Mouse (Mus musculus): ENCODE measurements around the gene Plxdc1.
A peak's percentile ranks its signal among the peaks of the same experiment; 100 is the strongest.

The Plxdc1 gene

GRCm38 (mm10) chr11:97985727-97986677, at the start of gene Plxdc1:
Gene Plxdc1 (minus strand): TSS chr11:97986444.
- DNase-seq (ENCODE audit: low spot score): peak; percentile 23

- DNase-seq (ENCODE audit: low spot score): no peak
Measured at GRCm38 (mm10) chr11:98035977-98036377, 49.7 kb upstream of the Plxdc1 start.

GRCm38 (mm10) chr11:98034840-98035239, 48.6 kb upstream of the Plxdc1 start:
- no peak for DNase-seq (ENCODE audit: low spot score)

GRCm38 (mm10) chr11:98034061-98034460, 47.8 kb upstream of the Plxdc1 start:
- no peak for DNase-seq (ENCODE audit: low spot score)

- DNase-seq (ENCODE audit: low spot score): peak; percentile 77
Measured at GRCm38 (mm10) chr11:98031443-98031770, 45.2 kb upstream of the Plxdc1 start.

- no peak for DNase-seq (ENCODE audit: low spot score)
Measured at GRCm38 (mm10) chr11:98030701-98031442, 44.6 kb upstream of the Plxdc1 start.

- no peak for DNase-seq (ENCODE audit: low spot score)
Measured at GRCm38 (mm10) chr11:98027785-98028184, 41.5 kb upstream of the Plxdc1 start.

GRCm38 (mm10) chr11:98027297-98027688, 41.0 kb upstream of the Plxdc1 start:
- DNase-seq (ENCODE audit: low spot score): no peak

GRCm38 (mm10) chr11:98026570-98027296, 40.5 kb upstream of the Plxdc1 start, which contains the start of gene Rpl19:
Gene Rpl19 (plus strand): TSS chr11:98026710.
- DNase-seq (ENCODE audit: low spot score): peak; percentile 85

GRCm38 (mm10) chr11:98026248-98026569, 40.0 kb upstream of the Plxdc1 start:
- DNase-seq (ENCODE audit: low spot score): no peak

GRCm38 (mm10) chr11:98024516-98024915, 38.3 kb upstream of the Plxdc1 start:
- DNase-seq (ENCODE audit: low spot score): no peak

- DNase-seq (ENCODE audit: low spot score): peak; percentile 59
Measured at GRCm38 (mm10) chr11:98022555-98023371, 36.5 kb upstream of the Plxdc1 start, which contains the start of gene Cacnb1. Gene Cacnb1 (minus strand): TSS chr11:98023034.

GRCm38 (mm10) chr11:98022253-98022554, 36.0 kb upstream of the Plxdc1 start:
- DNase-seq (ENCODE audit: low spot score): no peak

- DNase-seq (ENCODE audit: low spot score): no peak
Measured at GRCm38 (mm10) chr11:98021565-98022252, 35.5 kb upstream of the Plxdc1 start.

- no peak for DNase-seq (ENCODE audit: low spot score)
Measured at GRCm38 (mm10) chr11:98021118-98021517, 34.9 kb upstream of the Plxdc1 start.

- no peak for DNase-seq (ENCODE audit: low spot score)
Measured at GRCm38 (mm10) chr11:98020710-98021109, 34.5 kb upstream of the Plxdc1 start.

GRCm38 (mm10) chr11:98019883-98020610, 33.8 kb upstream of the Plxdc1 start:
- DNase-seq (ENCODE audit: low spot score): no peak

- no peak for DNase-seq (ENCODE audit: low spot score)
Measured at GRCm38 (mm10) chr11:98018858-98019641, 32.8 kb upstream of the Plxdc1 start.

- no peak for DNase-seq (ENCODE audit: low spot score)
Measured at GRCm38 (mm10) chr11:98018222-98018621, 32.0 kb upstream of the Plxdc1 start.

- DNase-seq (ENCODE audit: low spot score): no peak
Measured at GRCm38 (mm10) chr11:98016824-98017223, 30.6 kb upstream of the Plxdc1 start.
